Mouse (Mus musculus): ENCODE results near the gene Pde4b.

DNA sequence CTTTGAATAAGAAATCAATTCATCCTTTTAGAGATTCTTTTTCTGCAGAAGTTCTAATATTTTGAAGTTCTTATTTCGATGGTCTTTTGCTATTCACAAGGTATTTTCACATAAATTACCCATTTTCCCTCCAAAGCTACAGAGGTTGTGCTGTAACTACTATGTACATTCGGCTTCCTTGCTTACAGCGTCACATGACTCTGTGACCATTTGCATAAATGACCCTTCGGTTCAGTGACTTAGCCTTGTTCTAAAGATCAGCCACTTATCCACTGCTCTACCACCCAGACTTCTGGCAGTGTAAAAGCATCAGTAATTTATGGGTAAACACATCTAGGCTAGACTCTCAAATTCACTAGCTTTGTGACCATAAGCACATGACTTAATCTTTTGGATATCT, 327.3 kb downstream of the Pde4b start:
- TF ChIP-seq HCFC1 (IDR thresholded peaks at IDR 0.05; ENCODE audit: borderline replicate concordance, insufficient read depth, low read length) (no peak), CHD2 (IDR thresholded peaks at IDR 0.05; ENCODE audit: low read depth, low read length) (no peak), ZNF384 (IDR thresholded peaks at IDR 0.05; ENCODE audit: low read depth, low read length) (no peak)
